Mouse (Mus musculus): ENCODE data around the gene 1700001O22Rik.

- TF ChIP-seq CTCF (IDR thresholded peaks at IDR 0.05; ENCODE audit: insufficient read depth, low read depth, low read length) (no peak), POLR2A (IDR thresholded peaks at IDR 0.05; ENCODE audit: insufficient read depth, low read depth, low read length) (no peak)
These were observed 3.7 kb upstream of the 1700001O22Rik start for GRCm38 (mm10) chr2:30807147-30807647.

Measured in olfactory bulb, adult 2 months (tissue).